Mouse (Mus musculus): Measurements from ENCODE around the gene Ppp6c. TPM values are rescaled to one million over a fixed set of nuclear protein-coding genes. Genes with fewer than 3 reads are reported as not detected.

Gene Ppp6c
- polyA plus RNA-seq, 1 experiment, result 28.7 TPM

Other genes starting within 250 kb of the Ppp6c start
- gene Wdr38, start 229.0 kb downstream of the Ppp6c start, polyA plus RNA-seq (2012; rRNA removed), result 1.6 and 1.7 TPM in 2 replicates
- gene Arpc5l, start 221.1 kb downstream of the Ppp6c start, polyA plus RNA-seq (2012; rRNA removed), result 45.4 and 61.0 TPM in 2 replicates
- 134 and 206 TPM in 2 replicates for gene Rpl35, start 220.8 kb downstream of the Ppp6c start, polyA plus RNA-seq (2012; rRNA removed)
- gene Golga1, start 160.9 kb downstream of the Ppp6c start, polyA plus RNA-seq (2012; rRNA removed), result 15.5 and 18.4 TPM in 2 replicates
- 3.3 and 4.0 TPM in 2 replicates for gene Scai, start 35.7 kb downstream of the Ppp6c start, polyA plus RNA-seq (2012; rRNA removed)